Mouse (Mus musculus) heart, postnatal 0 days (tissue): Measurements from ENCODE around the gene Syngr3. TPM values are rescaled to one million over a fixed set of nuclear protein-coding genes. Genes with fewer than 3 reads are reported as not detected.

Experiments used
- ATAC-seq: fragments of 200-750 bp; cut with Nextera tagmentation; 2 replicates; pipeline ENCODE4 v1.8.0; 2017; ENCODE audit warnings: low read depth, moderate number of reproducible peaks, moderate library complexity; ENCODE audit not compliant: insufficient read depth
- DNase-seq: peaks from one replicate; pipeline ENCODE4 v3.0.0-alpha.2; 2016; ENCODE audit warnings: low spot score
- H3K27ac ChIP-seq: fragments of 300-500 bp; sonication (generic); 2 replicates; pipeline ENCODE4 v1.5.1; 2014; ENCODE audit warnings: low read depth, mild to moderate bottlenecking
- H3K27me3 ChIP-seq: fragments of 300-500 bp; sonication (generic); 2 replicates; pipeline ENCODE4 v1.6.1; 2014; ENCODE audit warnings: low read length, mixed read lengths; ENCODE audit not compliant: control insufficient read depth, insufficient read depth
- H3K36me3 ChIP-seq: fragments of 300-500 bp; sonication (generic); replicated peaks from 2 replicates; pipeline ENCODE4 v1.6.1; 2014; ENCODE audit warnings: low read length, mixed read lengths; ENCODE audit not compliant: control insufficient read depth, insufficient read depth
- H3K4me1 ChIP-seq: fragments of 300-500 bp; sonication (generic); 2 replicates; pipeline ENCODE4 v1.6.1; 2014; ENCODE audit warnings: antibody characterized with exemption; ENCODE audit not compliant: control insufficient read depth, insufficient read depth
- H3K4me2 ChIP-seq: fragments of 300-500 bp; sonication (generic); 2 replicates; pipeline ENCODE4 v1.6.1; 2014; ENCODE audit warnings: low read depth, mild to moderate bottlenecking, low read length, moderate library complexity
- H3K4me3 ChIP-seq: fragments of 300-500 bp; sonication (generic); 2 replicates; pipeline ENCODE4 v1.5.1; 2014; ENCODE audit warnings: low read depth, low read length
- H3K9ac ChIP-seq: fragments of 300-500 bp; sonication (generic); replicated peaks from 2 replicates; pipeline ENCODE4 v1.6.1; 2014; ENCODE audit warnings: low read depth, low read length, mixed read lengths
- H3K9me3 ChIP-seq: fragments of 300-500 bp; sonication (generic); replicated peaks from 2 replicates; pipeline ENCODE4 v1.6.1; 2016; ENCODE audit warnings: low read length; ENCODE audit not compliant: control insufficient read depth
- CTCF ChIP-seq: IDR thresholded peaks from 2 replicates; pipeline ENCODE4 v1.5.1; 2016; ENCODE audit warnings: antibody characterized with exemption, control low read depth, low read depth
- EP300 ChIP-seq: IDR thresholded peaks from 2 replicates; pipeline ENCODE4 v1.6.1; 2016; ENCODE audit warnings: antibody characterized with exemption, low read depth
- WGBS: fragments of 180-500 bp; shearing (Covaris S2); extraction: QIAGEN DNeasy Blood & Tissue Kit; methylation state at CpG from one replicate; pipeline ENCODE4 v1.1.7; 2014; 5-methylcytosine and 5-hydroxymethylcytosine counted together
- polyA plus RNA-seq: library from polyadenylated mRNA; unstranded; fragments of >200 nt; fragmentation: Nextera tagmentation; extraction: Ambion mirVana; gene quantifications from 2 replicates; pipeline ENCODE4 v1.2.1, GENCODE M21; 2015
- total RNA-seq: library from RNA; depleted of rRNA; stranded (reverse); fragments of >200 nt; gene quantifications from 2 replicates; pipeline ENCODE4 v1.2.3, GENCODE M21; 2014; ENCODE audit warnings: low replicate concordance

The Syngr3 gene
- total and polyA plus RNA-seq, 2 experiments from 2014 or later: 0.16 TPM; not detected in 1

GRCm38 (mm10) chr17:24734513-24734912 lies 44.8 kb upstream of the Syngr3 start:
- no peak overlapping the region for H3K9ac ChIP-seq
- no peak for DNase-seq
- H3K4me3 ChIP-seq: no peak overlapping the region
- TF ChIP-seq CTCF: no peak
- no peak for TF ChIP-seq EP300
- peaks cover 38% of the 10 kb centered on the region for H3K4me1 ChIP-seq
- ATAC-seq: no peak
- H3K9me3 ChIP-seq: no peaks in the 10 kb centered on the region
- H3K27ac ChIP-seq: no peak overlapping the region
- no peaks in the 10 kb centered on the region for H3K27me3 ChIP-seq
- 74% methylated on average over 1 of the region's 1 CpGs for WGBS
- peaks cover 2% of the 10 kb centered on the region; the same call in 1 of the 2 replicates for H3K36me3 ChIP-seq
- no peak overlapping the region for H3K4me2 ChIP-seq

DNA sequence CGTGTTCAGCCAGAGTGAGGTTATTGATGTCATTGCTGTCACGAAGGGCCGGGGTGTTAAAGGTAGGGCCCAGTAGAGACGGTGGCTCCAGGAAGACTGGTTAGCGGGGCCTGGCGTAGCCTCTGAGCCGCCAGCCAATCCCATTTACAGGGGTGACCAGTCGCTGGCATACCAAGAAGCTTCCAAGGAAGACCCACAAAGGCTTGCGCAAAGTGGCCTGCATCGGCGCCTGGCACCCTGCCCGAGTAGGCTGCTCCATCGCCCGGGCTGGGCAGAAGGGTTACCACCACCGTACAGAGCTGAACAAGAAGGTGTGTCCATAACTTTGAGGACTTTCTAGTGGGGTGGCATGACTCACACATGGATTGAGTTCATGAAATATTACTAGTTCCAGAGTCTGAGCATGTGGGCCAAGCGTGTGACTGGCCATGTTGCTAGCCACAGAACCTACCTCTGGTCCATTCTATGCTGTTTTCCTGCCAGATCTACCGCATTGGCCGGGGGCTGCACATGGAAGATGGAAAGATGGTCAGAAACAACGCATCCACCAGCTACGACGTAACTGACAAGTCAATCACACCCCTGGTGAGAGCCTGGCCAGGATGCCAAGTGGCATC lies 43.8 kb upstream of the Syngr3 start:
- Histone ChIP-seq H3K9ac (no peak overlapping the region), H3K27ac (peak overlapping the region; percentile 97), H3K4me2 (no peak overlapping the region), H3K27me3 (no peaks in the 10 kb centered on the region), H3K36me3 (no peaks in the 10 kb centered on the region), H3K9me3 (no peaks in the 10 kb centered on the region), H3K4me1 (peaks cover 38% of the 10 kb centered on the region), H3K4me3 (no peak overlapping the region)
- DNase-seq (no peak), ATAC-seq (no peak)
- 91% methylated on average over 21 of the region's 21 CpGs for WGBS
- TF ChIP-seq CTCF (no peak), EP300 (no peak)

DNA sequence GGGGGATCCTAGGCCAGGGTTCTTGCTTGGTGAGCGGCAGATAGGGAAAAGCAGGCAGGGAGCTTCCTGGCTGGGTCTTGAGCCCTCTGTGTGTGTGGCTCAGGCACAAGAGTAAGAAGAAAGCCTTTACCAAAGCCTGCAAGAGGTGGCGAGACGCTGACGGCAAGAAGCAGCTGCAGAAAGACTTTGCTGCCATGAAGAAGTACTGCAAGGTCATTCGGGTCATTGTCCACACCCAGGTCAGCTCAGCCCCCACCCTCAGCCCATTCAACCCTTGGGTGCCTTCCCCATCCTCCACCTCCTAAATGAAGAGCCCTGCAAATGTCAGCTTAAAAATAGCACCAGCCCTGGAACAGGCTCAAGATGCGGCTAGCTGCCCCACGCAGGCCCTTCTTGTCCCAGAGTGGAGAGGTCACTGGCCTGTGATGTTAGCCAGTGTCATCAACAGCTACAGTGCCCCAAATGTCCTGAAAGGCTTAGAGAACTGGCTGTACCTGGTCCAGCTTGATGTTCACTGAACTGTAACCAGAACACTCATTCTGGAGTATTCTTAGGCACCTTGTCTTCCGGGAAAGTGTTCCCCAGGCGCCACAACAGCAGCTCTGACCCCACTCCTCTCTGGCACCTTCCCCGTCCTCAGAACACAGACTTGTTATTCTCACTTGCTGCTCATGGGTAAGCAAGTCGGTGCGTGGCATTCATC lies 42.6 kb upstream of the Syngr3 start:
- Histone ChIP-seq H3K36me3 (no peaks in the 10 kb centered on the region), H3K9me3 (no peaks in the 10 kb centered on the region), H3K27ac (peak overlapping the region; percentile 97), H3K9ac (peak overlapping the region; percentile 43; the same call in 1 of the 2 replicates), H3K27me3 (no peaks in the 10 kb centered on the region), H3K4me2 (peak overlapping the region; percentile 13; the same call in 1 of the 2 replicates), H3K4me1 (peaks cover 39% of the 10 kb centered on the region), H3K4me3 (no peak overlapping the region)
- DNase-seq (peak; percentile 75), ATAC-seq (peak; percentile 47)
- whole genome bisulfite sequencing: 46% methylated on average over 12 of the region's 12 CpGs
- no peak for TF ChIP-seq CTCF
- no peak for TF ChIP-seq EP300

- TF ChIP-seq CTCF (no peak), EP300 (no peak)
- no peaks in the 10 kb centered on the region for H3K27me3 ChIP-seq
- H3K9me3 ChIP-seq: no peaks in the 10 kb centered on the region
- H3K27ac ChIP-seq: no peak overlapping the region
- no peak for DNase-seq
- H3K9ac ChIP-seq: no peak overlapping the region
- no peak overlapping the region for H3K4me2 ChIP-seq
- 86% methylated on average over 14 of the region's 14 CpGs for WGBS
- peaks cover 29% of the 10 kb centered on the region for H3K4me1 ChIP-seq
- H3K36me3 ChIP-seq: no peaks in the 10 kb centered on the region
- ATAC-seq: no peak
- no peak overlapping the region for H3K4me3 ChIP-seq
These were observed 41.0 kb upstream of the Syngr3 start for GRCm38 (mm10) chr17:24730787-24731186.

DNA sequence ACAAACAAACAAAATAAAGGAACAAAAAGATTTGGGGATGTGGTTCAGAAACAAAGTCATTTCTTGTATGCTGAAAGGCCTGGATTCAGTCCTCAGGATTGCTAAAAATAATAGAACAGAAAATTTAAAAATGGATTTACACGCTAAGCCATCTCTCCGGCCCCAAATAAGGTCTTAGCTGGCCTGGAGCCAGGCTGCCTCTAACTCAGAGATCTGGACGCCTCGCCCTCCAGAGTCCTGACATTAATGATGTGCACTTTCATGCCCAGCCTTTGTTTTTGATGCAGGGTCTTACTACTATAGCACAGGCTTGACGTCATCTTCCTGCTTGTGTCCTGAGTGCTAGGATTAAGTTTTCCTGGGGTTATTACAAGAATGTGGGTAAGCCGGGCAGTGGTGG lies 39.3 kb upstream of the Syngr3 start:
- H3K4me1 ChIP-seq: peaks cover 26% of the 10 kb centered on the region
- ATAC-seq: no peak
- no peaks in the 10 kb centered on the region for H3K9me3 ChIP-seq
- peak; percentile 52 for DNase-seq
- no peak overlapping the region for H3K4me2 ChIP-seq
- WGBS: 35% methylated on average over 6 of the region's 6 CpGs
- no peak overlapping the region for H3K27ac ChIP-seq
- TF ChIP-seq CTCF (no peak), EP300 (no peak)
- no peak overlapping the region for H3K4me3 ChIP-seq
- H3K27me3 ChIP-seq: no peaks in the 10 kb centered on the region
- no peaks in the 10 kb centered on the region for H3K36me3 ChIP-seq
- no peak overlapping the region for H3K9ac ChIP-seq
